Mouse (Mus musculus): Measurements from ENCODE around the gene Oxld1. TPM values are rescaled to one million over a fixed set of nuclear protein-coding genes. Genes with fewer than 3 reads are reported as not detected.
"Not testable (repeated sequence)": the region's sequence is repeated elsewhere in the genome, so short reads cannot be mapped to it uniquely, and the experiment has no call there.

The Oxld1 gene
- total RNA-seq, 2 experiments from 2014 or later = 14.3 to 20.6 TPM

- no peak for DNase-seq (ENCODE audit: low spot score in 2 of 2)
- intact Hi-C loops (cut with DNase I) = no loop called here
Measured at GRCm38 (mm10) chr11:120442344-120442743, 15.5 kb downstream of the Oxld1 start, which contains the start of gene Tspan10. Gene Tspan10 (plus strand): TSS chr11:120442644.

- intact Hi-C loops (cut with DNase I) = no loop called here
Measured at GRCm38 (mm10) chr11:120437857-120438385, 19.9 kb downstream of the Oxld1 start.

GRCm38 (mm10) chr11:120437152-120437856, 20.6 kb downstream of the Oxld1 start, which contains the start of gene Nploc4:
Gene Nploc4 (minus strand): TSS chr11:120437708.
- intact Hi-C loops (cut with DNase I) = no loop called here
- DNase-seq (ENCODE audit: low spot score in 2 of 2) = peak; percentile 85 to 87

More at GRCm38 (mm10) chr11:120437857-120438385, 19.9 kb downstream of the Oxld1 start:
- DNase-seq (ENCODE audit: low spot score in 2 of 2) = no peak

- intact Hi-C loops (cut with DNase I) = no loop called here
- DNase-seq (ENCODE audit: low spot score in 2 of 2) = no peak
Measured at GRCm38 (mm10) chr11:120426727-120427126, 31.1 kb downstream of the Oxld1 start.

- intact Hi-C loops (cut with DNase I) = no loop called here
Measured at GRCm38 (mm10) chr11:120423569-120424295, 34.1 kb downstream of the Oxld1 start.

GRCm38 (mm10) chr11:120422651-120423568, 35.0 kb downstream of the Oxld1 start:
- intact Hi-C loops (cut with DNase I) = no loop called here

More at GRCm38 (mm10) chr11:120423569-120424295, 34.1 kb downstream of the Oxld1 start:
- peak; percentile 35 to 40 for DNase-seq (ENCODE audit: low spot score in 2 of 2)

GRCm38 (mm10) chr11:120418592-120418991, 39.3 kb downstream of the Oxld1 start:
- no peak for DNase-seq (ENCODE audit: low spot score in 2 of 2)
- intact Hi-C loops (cut with DNase I) = no loop called here

More at GRCm38 (mm10) chr11:120422651-120423568, 35.0 kb downstream of the Oxld1 start:
- no peak for DNase-seq (ENCODE audit: low spot score in 2 of 2)

GRCm38 (mm10) chr11:120417852-120418251, 40.0 kb downstream of the Oxld1 start:
- intact Hi-C loops (cut with DNase I) = no loop called here
- no peak for DNase-seq (ENCODE audit: low spot score in 2 of 2)

- DNase-seq (ENCODE audit: low spot score in 2 of 2); intact Hi-C loops (cut with DNase I): not testable (repeated sequence)
Measured at GRCm38 (mm10) chr11:120413621-120414020, 44.2 kb downstream of the Oxld1 start.

Other genes with a start within 250 kb of the Oxld1 start
- gene Bahcc1, start 225.1 kb downstream of the Oxld1 start, total RNA-seq (2021) = 10 to 100 TPM; 15.3 to 20.9 TPM
- gene Actg1, start 109.5 kb downstream of the Oxld1 start, total RNA-seq (2021) = 1,000 to 10,000 TPM; 1,144 to 1,299 TPM
- under 1 TPM; 0.25 to 0.72 TPM for gene Fscn2, start 96.5 kb downstream of the Oxld1 start, total RNA-seq (2021)
- 10 to 100 TPM; 12.8 to 16.4 TPM for gene Faap100, start 79.3 kb downstream of the Oxld1 start, total RNA-seq (2021)
- gene Nploc4, start 20.4 kb downstream of the Oxld1 start, total RNA-seq (2021) = 10 to 100 TPM; 65.3 to 77.0 TPM
- gene Tspan10, start 15.4 kb downstream of the Oxld1 start, total RNA-seq (2021) = 1 to 10 TPM in 1 of 2 experiments, not detected in 1; 1.8 TPM
- under 1 TPM; 0.37 to 0.66 TPM for gene Pde6g, start 4.6 kb downstream of the Oxld1 start, total RNA-seq (2021)
- 10 to 100 TPM; 19.9 to 29.4 TPM for gene Ccdc137, start within 50 bp of the Oxld1 start, total RNA-seq (2021)
- 10 to 100 TPM; 49.3 to 55.0 TPM for gene Arl16, start 9.5 kb upstream of the Oxld1 start, total RNA-seq (2021)
- gene Mrpl12, start 26.5 kb upstream of the Oxld1 start, total RNA-seq (2021) = 10 to 100 TPM; 75.6 to 78.5 TPM
- gene Slc25a10, start 33.8 kb upstream of the Oxld1 start, total RNA-seq (2021) = 10 to 100 TPM; 18.2 to 21.9 TPM
- not detected for gene Gcgr, start 72.6 kb upstream of the Oxld1 start, total RNA-seq (2021)
- gene Mcrip1, start 91.7 kb upstream of the Oxld1 start, total RNA-seq (2021) = 10 to 100 TPM; 73.4 to 91.7 TPM
- not detected for gene Ppp1r27, start 93.1 kb upstream of the Oxld1 start, total RNA-seq (2021)
- 100 to 1,000 TPM; 122 to 126 TPM for gene P4hb, start 115.2 kb upstream of the Oxld1 start, total RNA-seq (2021)
- 100 to 1,000 TPM; 304 to 344 TPM for gene Arhgdia, start 123.6 kb upstream of the Oxld1 start, total RNA-seq (2021)
- gene Alyref, start 140.3 kb upstream of the Oxld1 start, total RNA-seq (2021) = 10 to 100 TPM; 59.7 to 67.5 TPM
- gene Anapc11, start 140.4 kb upstream of the Oxld1 start, total RNA-seq (2021) = 10 to 100 TPM; 91.4 to 99.7 TPM
- gene Npb, start 150.4 kb upstream of the Oxld1 start, total RNA-seq (2021) = 1 to 10 TPM in 1 of 2 experiments, not detected in 1; 1.2 TPM
- 100 to 1,000 TPM; 115 to 135 TPM for gene Pcyt2, start 159.9 kb upstream of the Oxld1 start, total RNA-seq (2021)
- gene Sirt7, start 167.2 kb upstream of the Oxld1 start, total RNA-seq (2021) = 10 to 100 TPM; 37.8 to 43.3 TPM
- 100 to 1,000 TPM in 1 of 2 experiments, 10 to 100 TPM in 1; 76.5 to 103 TPM for gene Mafg, start 175.5 kb upstream of the Oxld1 start, total RNA-seq (2021)
- 1 to 10 TPM; 2.9 to 3.9 TPM for gene Pycr1, start 185.7 kb upstream of the Oxld1 start, total RNA-seq (2021)
- 10 to 100 TPM in 1 of 2 experiments, 1 to 10 TPM in 1; 8.2 to 11.9 TPM for gene Myadml2, start 190.1 kb upstream of the Oxld1 start, total RNA-seq (2021)
- gene Notum, start 203.1 kb upstream of the Oxld1 start, total RNA-seq (2021) = 1 to 10 TPM; 5.6 to 6.6 TPM
- 10 to 100 TPM; 53.1 to 56.9 TPM for gene Aspscr1, start 214.9 kb upstream of the Oxld1 start, total RNA-seq (2021)